Mouse (Mus musculus) cerebellum, adult 2 months (tissue): ENCODE data around the gene Card14.

ENCODE experiments used
- CTCF ChIP-seq: fragments of 200-500 bp; IDR thresholded peaks from 2 replicates; pipeline ENCODE4 v1.5.1; 2011; ENCODE audit warnings: low read depth, mild to moderate bottlenecking, control low read depth, low read length, moderate library complexity, borderline replicate concordance; ENCODE audit not compliant: insufficient read depth
- POLR2A ChIP-seq: fragments of 200-500 bp; IDR thresholded peaks from 2 replicates; pipeline ENCODE4 v1.6.1; 2011; ENCODE audit warnings: low read length, control low read depth, borderline replicate concordance; ENCODE audit not compliant: insufficient read depth

- TF ChIP-seq CTCF: no peak
- no peak for TF ChIP-seq POLR2A
These were observed 6.6 kb upstream of the Card14 start for GRCm38 (mm10) chr11:119300986-119301385.
